Mouse (Mus musculus): ENCODE results near the gene Camk2d. TPM values are rescaled to one million over a fixed set of nuclear protein-coding genes. Genes with fewer than 3 reads are reported as not detected.

Gene Camk2d
- polyA plus RNA-seq, 1 experiment from 2014 or later = 20.6 TPM

- ATAC-seq (ENCODE audit: low FRiP score) (no peak), DNase-seq (ENCODE audit: low spot score) (no peak)
- no peak overlapping the region for H3K9ac ChIP-seq (ENCODE audit: low read depth, low read length)
- H3K27ac ChIP-seq (ENCODE audit: low read depth, low read length) = no peak overlapping the region
- no peaks in the 10 kb centered on the region for H3K27me3 ChIP-seq (ENCODE audit: control insufficient read depth, insufficient read depth, low read length)
- WGBS = 81% methylated on average over 2 of the region's 2 CpGs
- no peaks in the 10 kb centered on the region for H3K9me3 ChIP-seq (ENCODE audit: control insufficient read depth, low read length)
- H3K36me3 ChIP-seq (ENCODE audit: control insufficient read depth, insufficient read depth, low read length) = no peaks in the 10 kb centered on the region
- no peak overlapping the region for H3K4me2 ChIP-seq (replicated peaks; ENCODE audit: low read depth, low read length)
- H3K4me3 ChIP-seq (ENCODE audit: low read depth, low read length) = no peak overlapping the region
- no peaks in the 10 kb centered on the region for H3K4me1 ChIP-seq (replicated peaks; ENCODE audit: control insufficient read depth, insufficient read depth, low read length)
These were observed 56.3 kb downstream of the Camk2d start for GRCm38 (mm10) chr3:126652361-126652760.

GRCm38 (mm10) chr3:126653118-126653517 lies 57.0 kb downstream of the Camk2d start:
- Histone ChIP-seq H3K4me3 (ENCODE audit: low read depth, low read length) (no peak overlapping the region), H3K27ac (ENCODE audit: low read depth, low read length) (no peak overlapping the region), H3K4me2 (replicated peaks; ENCODE audit: low read depth, low read length) (no peak overlapping the region), H3K9ac (ENCODE audit: low read depth, low read length) (no peak overlapping the region), H3K36me3 (ENCODE audit: control insufficient read depth, insufficient read depth, low read length) (no peaks in the 10 kb centered on the region), H3K9me3 (ENCODE audit: control insufficient read depth, low read length) (no peaks in the 10 kb centered on the region), H3K27me3 (ENCODE audit: control insufficient read depth, insufficient read depth, low read length) (no peaks in the 10 kb centered on the region), H3K4me1 (replicated peaks; ENCODE audit: control insufficient read depth, insufficient read depth, low read length) (no peaks in the 10 kb centered on the region)
- no peak for ATAC-seq (ENCODE audit: low FRiP score)
- 93% methylated on average over 1 of the region's 1 CpGs for WGBS
- no peak for DNase-seq (ENCODE audit: low spot score)

- H3K36me3 ChIP-seq (ENCODE audit: control insufficient read depth, insufficient read depth, low read length) = no peaks in the 10 kb centered on the region
- no peak overlapping the region for H3K4me3 ChIP-seq (ENCODE audit: low read depth, low read length)
- H3K4me1 ChIP-seq (replicated peaks; ENCODE audit: control insufficient read depth, insufficient read depth, low read length) = no peaks in the 10 kb centered on the region
- no peak overlapping the region for H3K4me2 ChIP-seq (replicated peaks; ENCODE audit: low read depth, low read length)
- DNase-seq (ENCODE audit: low spot score) = no peak
- no peak overlapping the region for H3K9ac ChIP-seq (ENCODE audit: low read depth, low read length)
- 34% methylated on average over 3 of the region's 3 CpGs for WGBS
- H3K27ac ChIP-seq (ENCODE audit: low read depth, low read length) = no peak overlapping the region
- ATAC-seq (ENCODE audit: low FRiP score) = peak; percentile 68; the same call in 1 of the 2 replicates
- no peaks in the 10 kb centered on the region for H3K9me3 ChIP-seq (ENCODE audit: control insufficient read depth, low read length)
- no peaks in the 10 kb centered on the region for H3K27me3 ChIP-seq (ENCODE audit: control insufficient read depth, insufficient read depth, low read length)
These were observed 60.1 kb downstream of the Camk2d start for GRCm38 (mm10) chr3:126656173-126656572.

GRCm38 (mm10) chr3:126657895-126658294 lies 61.8 kb downstream of the Camk2d start:
- Histone ChIP-seq H3K4me2 (replicated peaks; ENCODE audit: low read depth, low read length) (no peak overlapping the region), H3K9ac (ENCODE audit: low read depth, low read length) (no peak overlapping the region), H3K27me3 (ENCODE audit: control insufficient read depth, insufficient read depth, low read length) (no peaks in the 10 kb centered on the region), H3K4me3 (ENCODE audit: low read depth, low read length) (no peak overlapping the region), H3K27ac (ENCODE audit: low read depth, low read length) (no peak overlapping the region), H3K9me3 (ENCODE audit: control insufficient read depth, low read length) (no peaks in the 10 kb centered on the region), H3K36me3 (ENCODE audit: control insufficient read depth, insufficient read depth, low read length) (no peaks in the 10 kb centered on the region), H3K4me1 (replicated peaks; ENCODE audit: control insufficient read depth, insufficient read depth, low read length) (no peaks in the 10 kb centered on the region)
- WGBS = 74% methylated on average over 4 of the region's 4 CpGs
- ATAC-seq (ENCODE audit: low FRiP score) (no peak), DNase-seq (ENCODE audit: low spot score) (no peak)

- no peak overlapping the region for H3K9ac ChIP-seq (ENCODE audit: low read depth, low read length)
These were observed 62.7 kb downstream of the Camk2d start for GRCm38 (mm10) chr3:126658791-126659190.

GRCm38 (mm10) chr3:126659235-126659634 lies 63.1 kb downstream of the Camk2d start:
- H3K27me3 ChIP-seq (ENCODE audit: control insufficient read depth, insufficient read depth, low read length) = no peaks in the 10 kb centered on the region
- WGBS = 73% methylated on average over 8 of the region's 8 CpGs
- no peak overlapping the region for H3K4me2 ChIP-seq (replicated peaks; ENCODE audit: low read depth, low read length)
- DNase-seq (ENCODE audit: low spot score) (no peak), ATAC-seq (ENCODE audit: low FRiP score) (no peak)
- H3K4me3 ChIP-seq (ENCODE audit: low read depth, low read length) = no peak overlapping the region
- H3K4me1 ChIP-seq (replicated peaks; ENCODE audit: control insufficient read depth, insufficient read depth, low read length) = no peaks in the 10 kb centered on the region
- H3K36me3 ChIP-seq (ENCODE audit: control insufficient read depth, insufficient read depth, low read length) = no peaks in the 10 kb centered on the region
- no peak overlapping the region for H3K9ac ChIP-seq (ENCODE audit: low read depth, low read length)
- H3K9me3 ChIP-seq (ENCODE audit: control insufficient read depth, low read length) = no peaks in the 10 kb centered on the region
- H3K27ac ChIP-seq (ENCODE audit: low read depth, low read length) = no peak overlapping the region

More at GRCm38 (mm10) chr3:126658791-126659190, 62.7 kb downstream of the Camk2d start:
- Histone ChIP-seq H3K36me3 (ENCODE audit: control insufficient read depth, insufficient read depth, low read length) (no peaks in the 10 kb centered on the region), H3K27me3 (ENCODE audit: control insufficient read depth, insufficient read depth, low read length) (no peaks in the 10 kb centered on the region), H3K4me1 (replicated peaks; ENCODE audit: control insufficient read depth, insufficient read depth, low read length) (no peaks in the 10 kb centered on the region), H3K4me3 (ENCODE audit: low read depth, low read length) (no peak overlapping the region), H3K9me3 (ENCODE audit: control insufficient read depth, low read length) (no peaks in the 10 kb centered on the region), H3K27ac (ENCODE audit: low read depth, low read length) (no peak overlapping the region), H3K4me2 (replicated peaks; ENCODE audit: low read depth, low read length) (no peak overlapping the region)
- ATAC-seq (ENCODE audit: low FRiP score) (no peak), DNase-seq (ENCODE audit: low spot score) (no peak)
- 59% methylated on average over 10 of the region's 10 CpGs for WGBS

- Histone ChIP-seq H3K4me3 (ENCODE audit: low read depth, low read length) (no peak overlapping the region), H3K27ac (ENCODE audit: low read depth, low read length) (no peak overlapping the region), H3K4me2 (replicated peaks; ENCODE audit: low read depth, low read length) (no peak overlapping the region), H3K9ac (ENCODE audit: low read depth, low read length) (no peak overlapping the region), H3K4me1 (replicated peaks; ENCODE audit: control insufficient read depth, insufficient read depth, low read length) (no peaks in the 10 kb centered on the region), H3K36me3 (ENCODE audit: control insufficient read depth, insufficient read depth, low read length) (no peaks in the 10 kb centered on the region), H3K27me3 (ENCODE audit: control insufficient read depth, insufficient read depth, low read length) (no peaks in the 10 kb centered on the region), H3K9me3 (ENCODE audit: control insufficient read depth, low read length) (no peaks in the 10 kb centered on the region)
- no peak for DNase-seq (ENCODE audit: low spot score)
- WGBS = 83% methylated on average over 8 of the region's 8 CpGs
- ATAC-seq (ENCODE audit: low FRiP score) = no peak
These were observed 63.9 kb downstream of the Camk2d start for GRCm38 (mm10) chr3:126659832-126660564.

- Histone ChIP-seq H3K27me3 (ENCODE audit: control insufficient read depth, insufficient read depth, low read length) (no peaks in the 10 kb centered on the region), H3K4me1 (replicated peaks; ENCODE audit: control insufficient read depth, insufficient read depth, low read length) (no peaks in the 10 kb centered on the region), H3K9me3 (ENCODE audit: control insufficient read depth, low read length) (no peaks in the 10 kb centered on the region), H3K4me2 (replicated peaks; ENCODE audit: low read depth, low read length) (no peak overlapping the region), H3K36me3 (ENCODE audit: control insufficient read depth, insufficient read depth, low read length) (no peaks in the 10 kb centered on the region), H3K9ac (ENCODE audit: low read depth, low read length) (no peak overlapping the region), H3K27ac (ENCODE audit: low read depth, low read length) (no peak overlapping the region), H3K4me3 (ENCODE audit: low read depth, low read length) (no peak overlapping the region)
- no peak for DNase-seq (ENCODE audit: low spot score)
- ATAC-seq (ENCODE audit: low FRiP score) = no peak
- 85% methylated on average over 2 of the region's 2 CpGs for WGBS
These were observed 64.5 kb downstream of the Camk2d start for GRCm38 (mm10) chr3:126660575-126660974.

- ATAC-seq (ENCODE audit: low FRiP score) (no peak), DNase-seq (ENCODE audit: low spot score) (no peak)
- Histone ChIP-seq H3K9ac (ENCODE audit: low read depth, low read length) (no peak overlapping the region), H3K4me3 (ENCODE audit: low read depth, low read length) (no peak overlapping the region), H3K36me3 (ENCODE audit: control insufficient read depth, insufficient read depth, low read length) (no peaks in the 10 kb centered on the region), H3K9me3 (ENCODE audit: control insufficient read depth, low read length) (no peaks in the 10 kb centered on the region), H3K4me2 (replicated peaks; ENCODE audit: low read depth, low read length) (no peak overlapping the region), H3K27ac (ENCODE audit: low read depth, low read length) (no peak overlapping the region), H3K27me3 (ENCODE audit: control insufficient read depth, insufficient read depth, low read length) (no peaks in the 10 kb centered on the region), H3K4me1 (replicated peaks; ENCODE audit: control insufficient read depth, insufficient read depth, low read length) (no peaks in the 10 kb centered on the region)
- 84% methylated on average over 6 of the region's 6 CpGs for WGBS
These were observed 64.9 kb downstream of the Camk2d start for GRCm38 (mm10) chr3:126660986-126661385.

Measured in hindbrain, embryonic 11.5 days (tissue).